Mouse (Mus musculus) NIH3T3 (cell line): Measurements from ENCODE around the gene Gm8356.
"Not testable (repeated sequence)": the region's sequence is repeated elsewhere in the genome, so short reads cannot be mapped to it uniquely, and the experiment has no call there.

Source experiments
- DNase-seq: peaks from one replicate; pipeline ENCODE4 v3.0.0-alpha.2; 2012; ENCODE audit warnings: low read depth

Gm8356 gene

DNA sequence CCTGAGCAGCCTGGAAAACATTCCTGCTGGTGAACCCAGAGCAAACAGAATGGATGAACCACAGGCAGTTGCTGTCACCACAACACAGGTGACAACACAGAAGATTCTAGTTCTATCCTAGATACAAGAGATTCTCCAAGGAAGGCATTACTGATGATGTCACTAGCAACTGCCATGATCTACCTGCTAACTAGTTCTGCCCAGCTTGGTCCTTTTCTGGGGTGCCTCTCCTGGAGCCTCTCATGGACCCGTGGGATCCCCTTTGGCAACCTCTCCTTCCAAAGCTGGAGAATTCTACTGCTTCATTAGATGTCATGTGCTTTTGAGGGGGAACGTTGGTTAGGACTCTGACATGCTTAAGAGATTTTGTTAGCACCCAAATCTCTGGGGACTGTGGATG lies at the start of gene Gm8356:
TSS of gene Gm8356 (minus strand) at position 101 of the 400 bp plus-strand sequence.
- DNase-seq: not testable (repeated sequence)

- DNase-seq: not testable (repeated sequence)
These were observed 50.8 kb downstream of the Gm8356 start for GRCm38 (mm10) chr14:6486331-6486730.

- DNase-seq: not testable (repeated sequence)
These were observed 51.5 kb downstream of the Gm8356 start for GRCm38 (mm10) chr14:6485541-6485940.

GRCm38 (mm10) chr14:6482126-6482525 lies 55.0 kb downstream of the Gm8356 start:
- peak; percentile 2 for DNase-seq
